Mouse (Mus musculus) liver, adult 2 months (tissue): Measurements from ENCODE around the gene Barx1.

Experiments used
- CTCF ChIP-seq: fragments of 200-500 bp; IDR thresholded peaks from 2 replicates; pipeline ENCODE4 v1.5.1; 2011; ENCODE audit warnings: low read depth, low read length, control low read depth
- POLR2A ChIP-seq: fragments of 200-500 bp; IDR thresholded peaks from 2 replicates; pipeline ENCODE4 v1.6.1; 2011; ENCODE audit warnings: low read length, control low read depth; ENCODE audit not compliant: insufficient read depth; ENCODE audit errors: extremely low read depth

DNA sequence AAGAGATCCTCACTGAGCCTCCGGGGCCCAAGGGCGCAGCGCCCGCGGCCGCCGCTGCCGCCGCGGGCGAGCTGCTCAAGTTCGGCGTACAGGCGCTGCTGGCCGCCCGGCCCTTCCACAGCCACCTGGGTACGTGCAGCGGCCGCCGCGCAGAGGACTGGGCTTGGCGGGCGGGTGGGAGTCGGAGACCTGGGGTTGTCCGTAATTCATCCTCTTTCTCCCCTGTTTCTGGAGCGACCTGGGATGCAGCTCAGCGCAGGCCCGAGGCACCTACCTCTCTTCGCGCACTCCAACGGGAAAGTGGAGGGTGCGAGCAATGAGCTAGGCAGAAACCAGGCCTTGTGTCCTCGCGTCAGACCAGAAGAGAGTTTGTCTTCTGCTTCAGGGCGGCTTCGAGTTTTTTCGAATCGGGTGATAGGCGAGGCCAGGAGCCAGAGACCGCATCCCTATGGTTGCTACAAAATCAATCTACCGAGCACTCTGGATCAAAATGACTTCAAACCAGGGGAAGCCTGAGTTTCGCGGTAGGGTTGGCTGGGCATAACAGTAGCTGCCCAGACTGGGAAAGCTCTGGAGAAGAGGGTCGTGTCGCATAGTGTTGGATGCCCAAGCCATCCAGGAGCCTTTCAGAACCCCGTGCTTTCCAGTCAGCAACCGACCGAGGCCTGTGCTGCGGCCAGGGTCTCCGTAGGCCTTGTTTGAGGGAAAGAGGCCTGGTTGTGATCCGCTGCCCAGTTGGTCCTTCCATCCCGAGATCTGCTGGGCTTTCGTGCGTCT is 601 bp downstream of the Barx1 start:
- TF ChIP-seq POLR2A (no peak), CTCF (no peak)
